Mouse (Mus musculus): ENCODE results near the gene Pdk2.

Gene Pdk2

DNA sequence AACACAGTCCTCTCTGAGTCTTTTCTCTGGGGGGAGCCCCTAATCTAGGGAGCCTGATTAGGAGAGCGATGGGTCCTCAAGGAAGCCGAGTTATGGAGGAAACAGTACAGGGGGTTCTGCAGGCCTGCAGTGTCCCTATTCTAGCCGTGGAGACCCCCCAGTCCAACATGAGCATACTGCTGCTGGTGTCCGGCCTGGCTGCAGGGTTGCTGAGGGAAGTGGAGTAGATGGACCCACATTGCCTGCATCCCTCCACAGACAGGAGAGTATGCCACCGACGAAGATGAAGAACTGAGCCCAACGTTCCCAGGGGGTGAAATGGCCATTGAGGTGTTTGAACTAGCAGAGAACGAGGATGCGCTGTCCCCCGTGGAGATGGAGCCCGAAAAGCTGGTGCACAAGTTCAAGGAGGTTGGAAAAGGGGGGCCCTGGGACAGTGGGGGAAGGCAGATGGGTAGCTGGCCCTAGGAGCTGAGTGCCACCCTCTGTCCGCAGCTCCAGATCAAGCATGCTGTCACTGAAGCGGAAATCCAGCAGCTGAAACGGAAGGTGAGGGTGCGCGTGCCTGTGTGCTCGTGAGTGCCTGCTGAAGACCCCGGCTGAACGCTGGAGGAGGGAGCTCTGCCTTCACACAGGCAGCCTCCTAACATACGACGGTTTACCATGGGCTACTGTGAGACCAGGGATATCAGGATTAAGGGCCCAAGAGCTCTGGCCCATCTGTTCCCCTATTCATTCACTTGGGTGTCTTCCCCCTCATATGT, 39.4 kb downstream of the Pdk2 start:
- no peak for DNase-seq (ENCODE audit: low read depth)

DNA sequence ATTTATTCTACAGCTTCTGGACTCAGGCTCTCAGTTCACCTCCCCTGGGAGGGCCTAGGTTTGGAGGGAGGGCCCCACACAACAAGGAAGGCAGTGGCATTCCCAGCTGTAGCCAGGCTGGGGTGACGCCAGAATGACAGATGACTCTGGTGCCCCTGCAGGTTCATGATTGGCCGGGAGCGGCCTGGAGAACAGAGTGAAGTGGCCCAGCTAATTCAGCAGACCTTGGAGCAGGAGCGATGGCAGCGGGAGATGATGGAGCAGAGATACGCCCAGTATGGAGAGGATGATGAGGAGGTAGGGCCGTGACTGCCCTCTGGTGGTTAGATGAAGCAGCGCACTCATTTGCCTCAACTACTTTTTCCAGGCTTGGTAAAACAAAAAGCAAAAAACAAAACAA, 40.1 kb downstream of the Pdk2 start:
- no peak for DNase-seq (ENCODE audit: low read depth)

DNA sequence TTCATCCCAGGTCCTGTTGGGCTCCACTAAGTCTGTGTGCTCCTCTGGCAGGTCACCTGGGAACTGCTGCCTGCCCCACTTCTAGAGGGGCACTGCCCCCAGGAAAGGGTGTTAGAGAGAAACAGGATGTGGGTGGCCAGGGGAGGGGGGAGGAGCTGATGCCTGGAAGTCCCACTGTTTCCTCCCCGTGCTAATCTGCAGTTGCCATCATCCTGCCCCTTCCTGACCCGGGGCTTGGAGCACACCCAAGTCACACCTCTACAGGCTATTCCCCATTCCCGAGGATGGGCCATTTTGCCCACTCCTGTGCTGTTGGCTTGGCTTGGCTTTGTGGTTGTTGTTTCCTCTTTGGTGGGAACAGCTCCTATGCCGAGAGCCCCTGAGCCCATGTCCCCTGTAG, 40.6 kb downstream of the Pdk2 start:
- no peak for DNase-seq (ENCODE audit: low read depth)

DNA sequence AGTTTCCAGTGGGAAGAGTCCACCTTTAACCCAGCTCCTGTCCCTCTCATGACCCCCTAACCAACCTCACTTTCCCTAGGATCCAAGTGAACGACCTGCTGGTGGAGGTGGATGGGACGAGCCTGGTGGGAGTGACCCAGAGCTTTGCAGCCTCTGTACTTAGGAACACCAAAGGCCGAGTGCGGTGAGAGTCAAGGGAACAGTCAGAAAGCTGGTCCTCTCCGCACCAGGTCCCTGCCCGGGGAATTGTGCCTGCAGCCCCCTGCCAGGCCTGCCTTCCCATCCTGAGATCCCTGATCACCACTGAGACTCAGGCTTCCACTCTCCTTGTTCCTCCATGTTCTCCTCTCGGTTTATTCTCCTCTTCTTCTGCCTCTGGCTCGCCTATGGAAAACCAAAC, 41.0 kb downstream of the Pdk2 start:
- DNase-seq (ENCODE audit: low read depth): no peak

DNA sequence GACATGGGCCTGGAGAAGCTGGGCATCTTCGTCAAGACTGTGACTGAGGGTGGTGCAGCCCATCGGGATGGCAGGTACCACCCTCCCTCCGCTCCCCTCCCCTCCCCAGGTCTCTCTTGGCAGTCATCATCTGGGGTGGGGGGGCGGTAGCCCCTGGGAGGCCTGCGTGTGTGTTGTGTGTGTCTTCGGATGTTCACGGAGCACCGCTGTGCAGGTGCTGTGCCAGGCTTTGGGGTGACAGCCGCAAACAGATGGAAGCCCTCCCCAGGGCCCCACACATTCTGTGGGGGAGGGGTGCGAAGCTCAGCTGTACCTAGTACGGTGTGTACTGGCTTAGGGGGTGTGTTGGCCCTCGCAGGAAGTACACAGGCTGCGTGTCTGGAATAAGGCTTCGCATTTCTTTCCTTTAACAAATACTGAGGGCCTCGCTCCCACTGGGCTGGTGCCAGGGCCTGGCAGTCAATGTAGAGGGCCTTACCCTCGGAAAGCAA, 43.1 kb downstream of the Pdk2 start:
- DNase-seq (ENCODE audit: low read depth): no peak

DNA sequence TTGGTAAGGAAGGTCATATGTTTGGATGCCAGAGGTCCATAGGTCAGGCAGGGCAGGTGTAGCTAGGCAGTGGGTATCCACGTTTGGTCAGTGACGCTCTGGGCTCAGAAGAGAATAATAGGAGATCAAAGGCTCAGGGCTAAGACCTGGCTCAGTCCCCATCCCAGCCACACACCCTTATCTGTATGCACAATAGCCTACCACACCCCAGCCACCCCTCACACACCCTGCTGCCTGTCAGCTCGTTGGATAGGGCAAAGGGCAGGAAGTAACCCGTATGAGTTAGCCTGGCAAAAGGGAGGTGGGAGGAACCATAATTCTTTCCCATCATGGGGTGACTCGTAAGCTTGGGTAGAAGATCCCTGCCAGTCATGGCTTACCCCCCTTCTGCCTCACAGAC, 43.6 kb downstream of the Pdk2 start:
- DNase-seq (ENCODE audit: low read depth): peak; percentile 72

DNA sequence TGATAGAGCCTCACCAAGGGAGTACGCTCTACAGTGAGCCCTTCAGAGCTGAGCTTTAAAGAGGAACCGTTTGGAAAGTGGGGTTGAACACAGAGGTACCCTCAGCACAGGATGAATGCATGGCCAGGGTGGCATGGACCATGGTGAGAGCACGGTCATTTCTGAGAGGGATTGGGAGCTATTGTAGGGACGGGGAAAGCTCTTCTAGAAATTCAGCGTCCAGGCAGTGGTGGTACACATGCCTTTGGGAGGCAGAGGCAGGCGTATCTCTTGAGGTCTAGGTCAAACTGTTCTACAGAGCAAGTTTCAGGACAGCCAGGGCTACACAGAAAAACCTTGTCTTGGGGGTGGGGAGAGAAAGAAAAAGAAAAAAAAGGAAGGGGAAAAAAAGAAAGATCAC, 44.2 kb downstream of the Pdk2 start:
- DNase-seq (ENCODE audit: low read depth): no peak

DNA sequence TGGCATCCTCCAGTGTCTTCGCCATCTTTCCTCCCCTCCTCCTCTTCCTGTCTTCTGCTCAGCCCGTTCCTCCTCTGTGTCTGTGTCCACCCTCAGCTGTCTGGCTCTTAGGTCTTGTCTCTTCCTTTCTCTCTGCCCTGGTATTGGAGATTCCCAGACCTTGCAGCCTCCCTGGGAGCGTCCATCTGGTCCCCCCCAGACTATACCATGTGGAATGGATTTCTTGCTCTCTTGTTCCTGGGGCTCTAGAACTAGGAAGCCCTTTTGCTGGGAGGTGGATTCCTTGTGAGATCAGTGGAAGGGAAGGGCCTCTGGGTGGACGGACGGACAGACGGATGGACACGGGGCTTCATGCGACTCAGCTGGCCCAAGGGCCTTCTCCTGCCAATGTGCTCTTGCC, 45.1 kb downstream of the Pdk2 start:
- no peak for DNase-seq (ENCODE audit: low read depth)

DNA sequence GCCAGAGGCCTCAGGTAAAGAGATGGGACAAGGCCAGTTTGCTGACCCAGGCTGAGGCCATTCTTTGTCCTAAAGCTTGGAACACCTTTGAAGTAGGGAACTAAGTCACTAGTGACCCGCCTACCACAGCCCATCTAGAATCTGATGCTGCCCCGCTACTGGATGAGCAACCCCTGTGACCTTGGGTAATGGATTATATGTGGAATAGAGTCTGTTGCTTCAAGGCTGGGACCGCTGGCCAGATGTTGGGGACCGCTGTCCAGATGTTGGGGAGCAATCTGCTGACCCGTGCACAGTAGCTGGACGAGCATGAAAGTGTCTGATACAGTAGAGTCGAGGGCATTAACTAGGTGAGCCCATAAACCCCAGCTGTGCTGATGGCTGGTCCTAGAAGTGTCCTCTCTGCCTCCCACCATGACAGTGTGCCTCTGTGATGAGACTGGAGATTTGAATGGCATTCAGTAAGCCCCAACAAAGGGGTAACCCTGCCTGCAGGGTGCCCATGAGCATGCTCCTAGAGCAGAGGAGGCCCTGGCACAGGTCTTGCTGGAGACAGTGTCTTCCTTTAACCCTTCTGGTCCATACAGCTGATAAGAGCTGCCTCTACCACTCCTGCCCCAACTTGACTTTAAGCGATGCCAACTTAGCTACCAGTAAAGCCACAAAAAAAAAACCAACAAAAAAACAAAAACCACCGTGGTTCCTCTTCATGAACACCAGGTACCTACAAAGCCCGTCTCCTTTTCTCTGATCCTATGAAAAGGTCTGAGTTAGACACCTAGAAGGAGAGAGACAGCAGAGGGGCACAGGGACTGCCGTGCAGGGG, 46.0 kb downstream of the Pdk2 start:
- DNase-seq (ENCODE audit: low read depth): no peak

DNA sequence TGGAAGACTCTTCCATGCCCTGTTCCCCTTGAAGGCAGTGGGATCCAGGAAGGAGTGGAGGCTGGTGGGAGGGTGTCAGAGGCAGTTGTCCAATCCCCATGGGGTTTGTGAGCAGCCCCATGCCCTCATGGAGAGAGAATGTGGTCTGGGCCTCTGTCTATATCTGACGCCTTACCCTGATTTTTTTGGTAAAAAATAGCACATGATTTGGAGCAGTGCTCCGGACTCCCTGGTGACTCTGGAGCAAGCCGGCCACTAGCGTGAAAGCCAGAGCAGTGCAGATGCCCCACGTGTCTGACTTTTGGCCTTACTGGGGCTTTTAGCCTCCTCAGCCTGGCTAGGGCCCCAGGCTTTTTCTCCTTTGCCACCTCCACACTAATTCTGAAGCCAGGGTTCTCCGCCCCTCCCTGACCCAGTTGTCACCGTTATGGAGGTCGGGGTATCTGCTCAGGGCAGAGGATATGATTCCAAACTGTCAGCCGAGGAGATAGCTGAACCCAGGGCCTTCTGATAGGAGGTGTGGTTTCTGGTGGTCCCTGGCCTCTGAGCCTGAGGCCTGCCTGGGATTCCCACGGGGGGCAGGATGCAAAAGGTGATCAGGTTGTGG, 46.8 kb downstream of the Pdk2 start:
- DNase-seq (ENCODE audit: low read depth): no peak

DNA sequence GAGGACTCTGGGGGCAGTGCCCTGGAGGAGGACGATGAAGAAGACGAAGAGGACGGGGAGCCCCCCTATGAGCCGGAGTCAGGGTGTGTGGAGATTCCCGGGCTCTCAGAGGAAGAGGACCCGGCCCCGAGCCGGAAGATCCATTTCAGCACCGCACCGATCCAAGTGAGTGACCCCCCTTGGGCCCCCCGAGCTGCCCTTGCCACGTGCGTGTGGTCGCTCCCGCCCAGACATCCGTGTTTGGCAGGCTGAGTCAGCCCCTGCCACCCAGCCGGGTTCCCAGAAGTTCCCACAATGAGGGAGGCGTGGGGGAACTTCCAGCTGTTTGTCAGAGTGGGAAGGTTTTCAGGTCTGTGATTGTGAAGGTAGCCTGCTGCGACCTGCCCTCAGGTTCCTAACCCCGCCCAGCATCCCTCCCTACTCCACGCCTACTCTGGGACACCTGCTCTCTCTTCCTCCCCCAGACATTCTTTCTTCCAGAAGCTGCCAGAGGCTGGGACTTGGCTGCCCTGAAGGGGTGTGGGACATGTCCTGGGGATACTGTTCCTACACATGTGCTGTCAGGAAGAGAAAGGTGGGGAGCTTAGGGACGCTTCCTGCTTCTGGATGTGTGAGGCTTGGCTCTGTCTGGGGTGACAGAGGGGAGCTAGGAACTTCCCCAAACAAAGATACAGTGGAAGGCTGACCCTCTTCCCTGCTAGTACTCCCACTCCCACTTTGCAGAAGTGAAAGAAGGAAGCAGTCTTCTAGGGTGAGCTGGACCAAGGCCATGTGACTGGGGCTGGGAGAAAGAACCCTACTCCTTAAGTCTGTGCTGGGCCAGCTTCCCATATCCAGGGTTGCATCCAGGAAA, 48.2 kb downstream of the Pdk2 start:
- DNase-seq (ENCODE audit: low read depth): no peak

DNA sequence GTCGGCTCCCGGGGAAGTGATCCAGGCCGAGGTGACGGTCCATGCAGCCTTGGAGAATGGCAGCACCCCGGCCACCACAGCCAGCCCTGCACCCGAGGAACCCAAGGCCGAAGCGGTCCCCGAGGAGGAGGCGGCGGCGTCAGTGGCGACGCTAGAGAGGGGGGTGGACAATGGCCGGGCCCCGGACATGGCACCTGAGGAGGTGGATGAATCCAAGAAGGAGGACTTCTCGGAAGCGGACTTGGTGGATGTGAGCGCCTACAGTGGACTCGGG, 48.7 kb downstream of the Pdk2 start:
- no peak for DNase-seq (ENCODE audit: low read depth)

DNA sequence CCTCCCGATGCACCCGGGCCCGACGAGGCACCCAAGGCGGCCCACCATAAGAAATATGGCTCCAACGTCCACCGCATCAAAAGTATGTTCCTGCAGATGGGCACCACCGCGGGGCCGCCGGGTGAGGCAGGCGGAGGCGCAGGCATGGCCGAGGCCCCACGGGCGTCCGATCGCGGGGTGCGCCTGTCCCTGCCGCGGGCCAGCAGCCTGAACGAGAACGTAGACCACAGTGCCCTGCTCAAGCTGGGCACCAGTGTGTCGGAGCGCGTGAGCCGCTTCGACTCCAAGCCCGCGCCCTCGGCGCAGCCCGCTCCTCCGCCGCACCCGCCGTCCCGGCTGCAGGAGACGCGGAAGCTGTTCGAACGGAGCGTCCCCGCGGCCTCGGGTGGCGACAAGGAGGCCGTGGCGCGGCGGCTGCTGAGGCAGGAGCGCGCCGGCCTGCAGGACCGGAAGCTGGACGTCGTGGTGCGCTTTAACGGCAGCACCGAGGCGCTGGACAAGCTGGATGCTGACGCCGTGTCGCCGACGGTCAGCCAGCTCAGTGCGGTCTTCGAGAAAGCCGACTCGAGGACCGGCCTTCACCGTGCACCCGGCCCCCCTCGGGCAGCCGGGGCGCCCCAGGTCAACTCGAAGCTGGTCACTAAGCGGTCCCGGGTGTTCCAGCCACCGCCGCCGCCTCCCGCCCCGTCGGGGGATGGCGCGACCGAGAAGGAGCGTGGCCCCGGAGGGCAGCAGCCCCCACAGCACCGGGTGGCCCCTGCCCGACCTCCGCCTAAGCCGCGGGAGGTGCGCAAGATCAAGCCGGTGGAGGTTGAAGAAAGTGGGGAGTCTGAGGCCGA, 49.3 kb downstream of the Pdk2 start:
- DNase-seq (ENCODE audit: low read depth): no peak

DNA sequence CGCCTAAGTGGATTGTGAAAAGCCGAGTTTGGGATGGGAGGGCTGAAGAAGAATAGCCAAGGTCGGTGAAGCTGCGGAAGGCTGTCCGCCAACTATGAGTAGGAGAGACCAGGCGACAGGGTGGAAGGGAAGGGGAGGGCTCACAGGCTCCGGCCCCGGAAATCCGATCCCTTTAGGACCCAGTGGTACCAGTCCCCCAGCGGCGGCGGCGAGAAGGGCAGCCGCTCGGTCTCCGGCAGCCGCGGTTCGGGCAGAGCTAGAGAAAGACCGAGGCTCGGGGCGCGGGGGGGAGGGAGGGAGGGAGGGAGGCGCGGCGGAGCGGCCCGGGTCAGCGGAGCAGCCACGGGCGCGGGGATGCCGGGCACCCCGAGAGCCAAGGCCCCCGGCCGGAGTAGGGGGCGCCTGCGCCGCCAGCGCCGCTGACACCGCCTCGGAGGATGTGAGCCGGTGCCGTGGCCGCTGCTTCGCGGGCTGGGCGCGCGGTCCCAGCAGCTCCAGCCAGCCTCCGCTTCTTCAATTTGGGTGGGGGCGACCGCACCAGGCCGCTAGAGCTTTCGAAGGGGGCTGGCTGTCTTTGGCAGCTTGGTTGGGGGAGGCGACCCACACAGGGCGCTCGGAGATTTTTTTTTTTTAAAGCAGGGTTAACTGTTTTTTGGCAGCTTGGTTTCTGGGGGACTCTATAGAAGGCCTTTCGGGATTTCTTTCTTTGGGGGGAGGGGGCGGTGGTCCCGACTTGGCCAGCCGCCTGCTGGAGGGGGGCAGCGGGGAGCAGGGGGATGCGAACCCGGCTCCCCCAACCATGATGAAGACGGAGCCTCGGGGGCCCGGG, 50.2 kb downstream of the Pdk2 start, which contains the start of gene Ppp1r9b:
Gene Ppp1r9b, plus strand, starts transcription at position 287 of the 829 bp plus-strand sequence.
- peak; percentile 85 for DNase-seq (ENCODE audit: low read depth)

DNA sequence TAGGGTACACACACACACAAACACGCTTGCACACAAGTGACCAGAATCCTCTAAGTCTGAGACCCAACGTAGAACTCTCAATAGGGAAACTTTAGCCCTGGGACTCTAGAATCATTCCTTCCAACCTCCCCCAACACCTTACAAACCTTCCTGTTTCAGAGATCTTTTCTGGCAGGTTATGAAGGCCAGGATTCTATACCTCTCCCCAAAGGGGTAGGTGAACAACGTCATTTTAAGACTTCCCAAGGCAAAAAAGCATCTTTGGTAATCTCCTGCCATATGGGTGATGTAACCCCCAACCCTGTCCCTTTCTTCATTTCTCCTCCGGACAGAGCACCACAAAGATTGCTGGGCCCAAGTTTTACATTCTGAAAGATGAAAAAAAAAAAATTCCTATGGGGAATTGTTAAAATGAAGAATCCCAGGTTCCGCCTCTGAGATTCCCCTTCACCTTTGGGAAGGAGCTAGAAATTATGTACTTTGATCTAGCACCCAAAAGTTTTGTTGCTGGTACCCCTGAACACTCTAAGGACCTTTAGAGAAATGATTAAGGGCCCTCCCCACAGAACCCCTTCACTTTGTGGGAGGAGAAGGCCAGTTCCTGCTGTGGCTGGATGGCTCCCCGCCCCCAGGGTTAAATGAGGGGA, 50.9 kb downstream of the Pdk2 start:
- no peak for DNase-seq (ENCODE audit: low read depth)

DNA sequence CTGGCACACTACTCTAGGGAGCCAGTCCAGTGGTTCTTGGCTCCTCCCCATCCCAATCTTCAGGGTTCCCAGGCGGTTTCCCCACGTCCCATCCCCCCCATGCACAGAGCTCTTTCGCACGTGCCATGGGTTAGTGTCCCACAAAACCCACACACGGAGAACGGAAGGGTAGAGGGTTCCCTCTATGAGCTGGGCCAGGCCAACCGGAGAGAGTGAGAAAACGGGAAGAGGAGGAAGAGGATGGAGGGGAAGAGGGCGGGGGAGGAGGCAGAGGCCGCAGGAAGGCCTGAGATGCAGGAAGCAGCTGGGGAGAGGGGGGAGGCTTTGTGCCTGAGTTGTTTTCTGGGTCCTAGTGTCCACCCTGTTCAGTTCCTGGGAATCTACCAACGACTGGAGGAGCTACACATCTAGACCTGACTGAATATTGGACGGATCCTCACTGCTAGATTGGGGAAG, 51.6 kb downstream of the Pdk2 start:
- DNase-seq (ENCODE audit: low read depth): peak; percentile 84

DNA sequence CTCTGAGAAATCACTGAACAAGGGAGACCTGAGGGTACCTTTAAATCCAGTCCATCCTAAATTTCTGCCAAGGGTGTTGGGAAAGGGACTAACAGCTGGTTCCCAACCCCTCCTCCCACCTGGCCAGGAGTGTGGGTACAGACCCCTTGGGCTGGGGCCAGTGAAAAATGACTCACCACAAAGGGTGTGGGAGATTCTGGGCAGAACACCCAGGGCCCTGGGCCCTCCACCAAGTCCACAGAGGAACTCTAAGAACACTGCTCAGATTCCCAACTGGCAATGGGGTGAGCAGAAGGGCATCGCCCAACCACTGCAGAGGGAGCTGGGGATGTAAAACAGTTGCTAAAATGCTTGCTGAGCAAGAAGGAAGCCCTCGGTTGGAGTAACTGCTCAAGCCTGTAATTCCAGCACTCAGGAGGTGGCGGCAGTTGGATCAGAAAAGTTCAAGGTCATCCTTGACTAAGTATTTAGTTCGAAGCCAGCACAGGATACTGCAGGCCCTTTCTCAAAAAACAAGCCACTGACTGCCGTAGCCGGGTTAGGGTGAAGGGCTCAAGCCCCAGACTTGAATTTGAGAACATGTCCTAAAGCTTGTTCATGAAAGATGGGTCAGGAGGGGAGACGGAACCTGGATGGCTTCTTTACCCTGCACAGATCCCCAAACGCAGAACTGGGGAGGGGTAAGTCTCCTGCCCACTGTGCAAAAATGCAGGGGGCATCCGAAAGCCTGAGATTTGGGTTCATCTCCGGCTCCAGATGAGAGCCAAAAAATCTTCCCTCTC, 52.2 kb downstream of the Pdk2 start:
- DNase-seq (ENCODE audit: low read depth): no peak

DNA sequence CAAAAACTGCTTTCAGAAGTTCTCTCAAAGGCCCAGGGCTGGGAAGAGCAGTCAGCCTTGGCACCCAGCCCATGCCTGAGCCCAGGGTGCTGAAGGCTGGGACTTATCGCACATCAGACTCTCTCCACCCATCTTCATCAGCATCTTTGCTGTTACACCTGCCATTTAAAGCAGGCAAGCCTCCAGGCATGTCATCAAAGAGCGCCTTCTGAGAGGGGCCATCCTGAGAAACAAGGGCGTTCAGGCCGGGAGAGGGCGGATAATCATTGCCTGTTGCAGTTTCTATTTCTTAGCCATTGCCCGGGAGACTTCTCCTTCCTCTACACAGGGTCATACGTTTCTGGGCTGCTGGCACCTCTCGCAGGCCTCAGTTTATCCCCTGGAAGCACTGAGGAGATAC, 53.3 kb downstream of the Pdk2 start:
- DNase-seq (ENCODE audit: low read depth): no peak

DNA sequence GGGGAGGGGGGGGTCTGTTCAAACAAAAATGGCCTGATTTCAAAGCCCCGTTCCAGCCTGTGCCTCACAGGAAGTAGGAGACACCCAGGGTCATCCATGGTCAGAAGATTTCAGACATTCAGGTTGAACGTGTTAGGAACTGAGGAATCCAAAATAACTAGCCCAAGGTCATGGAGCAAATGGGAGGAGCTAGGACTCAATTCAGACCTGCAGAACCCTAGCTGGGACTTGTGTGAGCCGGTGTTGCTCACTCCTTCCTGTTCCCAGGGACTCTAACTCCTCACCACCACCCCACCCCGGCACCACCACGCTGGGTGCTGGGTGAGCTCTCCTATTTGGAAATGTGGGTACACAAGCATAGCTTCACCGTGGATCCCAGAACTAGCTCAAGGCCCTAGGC, 53.8 kb downstream of the Pdk2 start:
- DNase-seq (ENCODE audit: low read depth): no peak
